Mouse (Mus musculus): ENCODE measurements around the gene Ciita.

GRCm38 (mm10) chr16:10488769-10489481 lies 9.1 kb downstream of the Ciita start:
- TF ChIP-seq GATA1 (IDR thresholded peaks at IDR 0.05; ENCODE audit: borderline replicate concordance, low read length) (no peak), FLI1 (IDR thresholded peaks at IDR 0.05; ENCODE audit: low read length) (no peak)
